Mouse (Mus musculus) T-helper 2 cell (primary cell): ENCODE results near the gene Fgfr1op.

Experiments
- in situ Hi-C: fragments of 300-600 bp; cut with MboI, MseI; formaldehyde crosslinking; loops from one replicate; pipeline ENCODE4 v1.15.1; 2025; ENCODE audit warnings: high pct_unique_total_duplicates

The Fgfr1op gene

GRCm38 (mm10) chr17:8224072-8224471 lies 58.8 kb downstream of the Fgfr1op start:
- in situ Hi-C loops, result loop anchor here (25.0 kb wide), 1 partner anchor 662 kb away; no protein-coding TSS in a partner anchor

DNA sequence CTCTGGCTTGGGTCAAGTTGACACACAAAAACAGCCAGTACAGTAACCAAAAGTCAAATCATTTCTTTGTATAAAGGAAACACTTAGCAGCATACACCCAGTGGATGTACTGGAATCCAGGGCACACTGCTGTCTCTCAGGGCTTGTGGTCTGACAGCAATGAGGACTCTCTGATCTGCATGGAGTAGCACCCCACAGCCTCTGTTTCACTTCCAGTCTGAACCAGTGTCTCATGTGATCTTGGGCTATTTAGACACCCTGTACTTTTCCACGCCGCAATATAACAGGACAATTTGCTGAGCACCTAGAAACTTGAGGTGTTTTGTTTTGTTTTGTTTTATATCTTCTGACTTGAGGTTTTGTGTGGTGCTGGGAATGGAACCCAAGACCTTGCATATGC lies 59.9 kb downstream of the Fgfr1op start:
- in situ Hi-C loops, result no loop called here

- in situ Hi-C loops, result no loop called here
These were observed 60.4 kb downstream of the Fgfr1op start for GRCm38 (mm10) chr17:8225746-8226145.

DNA sequence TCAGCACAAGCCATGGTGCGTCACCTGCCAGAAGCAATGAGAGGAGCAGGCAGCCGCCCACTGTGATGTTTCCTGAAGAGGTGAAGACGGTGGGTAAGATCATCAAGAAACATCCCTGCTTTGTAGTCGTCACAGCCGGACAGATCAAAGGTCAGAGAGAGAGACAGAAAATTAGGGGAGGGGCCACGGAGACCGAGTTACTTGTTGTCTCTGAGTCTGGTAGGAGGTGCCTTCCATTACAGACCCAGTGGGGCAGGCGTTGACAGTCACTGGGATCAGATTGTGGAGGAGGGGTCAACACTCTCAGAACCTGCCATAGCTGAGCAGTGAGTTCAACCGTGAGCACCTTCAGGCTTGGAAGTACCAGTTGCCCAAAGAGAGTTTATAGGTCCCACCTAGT lies 63.3 kb downstream of the Fgfr1op start:
- in situ Hi-C loops, result no loop called here

- in situ Hi-C loops, result no loop called here
These were observed 64.3 kb downstream of the Fgfr1op start for GRCm38 (mm10) chr17:8229607-8230006.

DNA sequence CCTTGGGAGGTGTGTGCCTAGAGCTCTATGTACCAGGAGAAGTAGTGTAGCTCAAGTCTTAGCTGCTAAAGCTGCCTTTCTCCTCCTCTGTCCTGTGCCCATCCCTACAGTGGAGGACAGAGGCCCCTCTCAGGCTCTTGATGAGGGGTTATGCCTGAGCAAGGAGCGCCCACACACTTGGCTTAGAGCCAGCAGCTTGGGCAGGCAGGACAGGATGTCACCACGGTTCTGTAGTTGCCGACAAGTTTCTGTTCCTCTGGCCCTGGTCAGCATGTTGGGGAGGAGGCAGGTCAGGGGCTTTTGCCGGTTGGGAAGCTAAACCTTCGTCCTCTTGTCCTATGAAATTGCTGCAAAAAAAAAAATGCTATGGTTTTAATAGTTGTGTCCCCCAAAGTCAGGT lies 66.8 kb downstream of the Fgfr1op start:
- in situ Hi-C loops, result no loop called here

GRCm38 (mm10) chr17:8233618-8234214 lies 68.4 kb downstream of the Fgfr1op start:
- in situ Hi-C loops, result no loop called here

DNA sequence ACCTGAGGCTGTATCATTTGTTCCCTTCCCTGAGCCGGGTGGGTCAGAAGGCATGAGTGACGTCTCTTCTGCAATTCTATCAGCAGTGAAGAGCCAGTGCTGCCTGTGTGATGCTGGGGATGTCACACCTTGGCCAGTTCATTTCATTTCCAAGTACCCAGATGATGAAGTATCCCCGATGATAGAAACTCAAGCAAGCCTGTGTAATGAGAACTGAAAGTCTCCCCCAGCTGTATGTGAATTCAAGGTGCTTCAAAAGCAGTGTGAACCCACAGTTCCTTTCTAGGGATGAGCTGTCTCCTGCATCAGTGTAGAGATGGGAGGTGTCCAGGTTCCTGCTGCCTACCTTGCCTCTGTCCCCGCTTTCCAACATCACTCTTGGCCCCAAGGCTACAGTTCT lies 69.2 kb downstream of the Fgfr1op start:
- in situ Hi-C loops, result no loop called here

- in situ Hi-C loops, result no loop called here
These were observed 70.4 kb downstream of the Fgfr1op start, which contains the start of gene Ccr6 for GRCm38 (mm10) chr17:8235743-8236142. TSS of gene Ccr6 (plus strand) at chr17:8236043.

- in situ Hi-C loops, result no loop called here
These were observed 72.9 kb downstream of the Fgfr1op start for GRCm38 (mm10) chr17:8238012-8238710.

- in situ Hi-C loops, result no loop called here
These were observed 74.3 kb downstream of the Fgfr1op start for GRCm38 (mm10) chr17:8239561-8239960.

- in situ Hi-C loops, result no loop called here
These were observed 75.2 kb downstream of the Fgfr1op start for GRCm38 (mm10) chr17:8240517-8240916.

- in situ Hi-C loops, result no loop called here
These were observed 76.3 kb downstream of the Fgfr1op start for GRCm38 (mm10) chr17:8241645-8242044.

- in situ Hi-C loops, result no loop called here
These were observed 76.9 kb downstream of the Fgfr1op start for GRCm38 (mm10) chr17:8242186-8242585.

- in situ Hi-C loops, result no loop called here
These were observed 78.8 kb downstream of the Fgfr1op start for GRCm38 (mm10) chr17:8244124-8244523.

DNA sequence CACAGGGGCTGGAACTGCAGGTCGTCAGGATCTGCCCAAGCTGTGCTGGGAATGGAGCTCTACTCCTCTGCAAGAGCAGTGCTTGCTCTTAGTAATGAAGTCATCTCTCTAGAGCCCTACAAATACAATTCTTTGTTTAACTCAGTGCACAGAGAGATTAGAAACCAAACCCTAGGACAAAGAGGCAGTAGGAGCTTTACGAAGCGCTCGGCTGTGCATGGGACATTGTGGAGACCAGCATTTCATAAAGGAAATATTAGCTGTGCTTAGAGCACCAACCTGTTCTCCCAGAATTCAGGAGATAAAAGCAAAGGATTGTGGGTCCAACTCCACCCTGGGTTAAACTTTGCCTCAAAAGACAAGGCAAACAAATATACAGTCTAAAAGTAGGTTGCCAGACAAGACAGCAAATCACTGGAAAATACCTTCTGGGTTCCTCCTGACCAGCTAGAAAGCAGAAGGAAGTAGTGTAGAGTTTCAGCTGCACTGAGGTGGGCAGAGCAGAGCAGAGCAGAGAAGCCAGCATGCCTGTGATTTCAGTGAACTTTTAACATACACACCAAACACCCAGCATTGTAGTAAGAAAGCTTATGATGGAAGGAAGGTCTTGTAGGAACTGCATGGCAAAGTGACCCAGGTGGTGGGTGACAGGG lies 80.9 kb downstream of the Fgfr1op start:
- in situ Hi-C loops, result no loop called here
